ENCODE assay signal across 25 mouse cellular contexts in genomic region chr13:119991264-119991663, GRCm38 (mm10). TPM values are rescaled to one million over a fixed set of nuclear protein-coding genes. Genes with fewer than 3 reads are reported as not detected.
DNase-seq lines count a peak whose midpoint lies in the region; ATAC-seq and TF ChIP-seq lines count a peak whose summit lies in the region.
"Not testable (repeated sequence)": the region's sequence is repeated elsewhere in the genome, so short reads cannot be mapped to it uniquely, and the experiment has no call there.
"Had no signal": no experiment of that assay in that cellular context is flagged by ENCODE, and none has a peak within 500 bp of the region (broad histone marks: within the 10 kb centered on the region; RNA-seq: fewer than 3 reads in every experiment).

No protein-coding gene starts in this region.

- not testable (repeated sequence) for H3K4me1 ChIP-seq in forebrain, embryonic 16.5 days (replicated peaks; ENCODE audit: control insufficient read depth, insufficient read depth, low read length); hindbrain, embryonic 11.5 days (replicated peaks; ENCODE audit: control insufficient read depth, insufficient read depth, low read length); hindbrain, postnatal 0 days (ENCODE audit: insufficient read depth, low read length); midbrain, embryonic 13.5 days (replicated peaks); neural tube, embryonic 12.5 days; stomach, postnatal 0 days (replicated peaks; ENCODE audit: control insufficient read depth, insufficient read depth)

- H3K4me3 ChIP-seq in forebrain, embryonic 16.5 days (replicated peaks; ENCODE audit: low read length); hindbrain, embryonic 11.5 days (ENCODE audit: low read depth, low read length); hindbrain, postnatal 0 days (ENCODE audit: low read length); midbrain, embryonic 13.5 days (replicated peaks); neural tube, embryonic 12.5 days; stomach, postnatal 0 days (ENCODE audit: low read depth, low read length): not testable (repeated sequence)

- H3K36me3 ChIP-seq in forebrain, embryonic 16.5 days (ENCODE audit: control insufficient read depth, insufficient read depth); hindbrain, embryonic 11.5 days (ENCODE audit: control insufficient read depth, insufficient read depth, low read length); hindbrain, postnatal 0 days (ENCODE audit: insufficient read depth, low read length); midbrain, embryonic 13.5 days; neural tube, embryonic 12.5 days; stomach, postnatal 0 days (ENCODE audit: control insufficient read depth, insufficient read depth, low read length): not testable (repeated sequence)

- H3K4me2 ChIP-seq in forebrain, embryonic 16.5 days (ENCODE audit: low read length); hindbrain, embryonic 11.5 days (replicated peaks; ENCODE audit: low read depth, low read length); hindbrain, postnatal 0 days (ENCODE audit: low read depth, low read length); midbrain, embryonic 13.5 days (replicated peaks); neural tube, embryonic 12.5 days (replicated peaks); stomach, postnatal 0 days (replicated peaks; ENCODE audit: low read depth): not testable (repeated sequence)

- TF ChIP-seq CTCF in hindbrain, postnatal 0 days (IDR thresholded peaks at IDR 0.05; ENCODE audit: low read depth); stomach, postnatal 0 days (IDR thresholded peaks at IDR 0.05; ENCODE audit: low read depth): not testable (repeated sequence)

- not testable (repeated sequence) for H3K9me3 ChIP-seq in forebrain, embryonic 16.5 days (ENCODE audit: control insufficient read depth, low read length); hindbrain, embryonic 11.5 days (ENCODE audit: control insufficient read depth, low read length); hindbrain, postnatal 0 days (ENCODE audit: low read length); midbrain, embryonic 13.5 days; neural tube, embryonic 12.5 days; stomach, postnatal 0 days (ENCODE audit: control insufficient read depth, low read length)

- not testable (repeated sequence) for H3K27me3 ChIP-seq in forebrain, embryonic 16.5 days (replicated peaks; ENCODE audit: control insufficient read depth, insufficient read depth, low read length); hindbrain, embryonic 11.5 days (ENCODE audit: control insufficient read depth, insufficient read depth, low read length); hindbrain, postnatal 0 days (ENCODE audit: insufficient read depth, low read length); midbrain, embryonic 13.5 days; neural tube, embryonic 12.5 days (replicated peaks); stomach, postnatal 0 days (ENCODE audit: control insufficient read depth, insufficient read depth, low read length)

- WGBS in forebrain, embryonic 16.5 days, result no CpG with 5 or more reads among the region's 13 CpGs
- no CpG with 5 or more reads among the region's 13 CpGs for WGBS in hindbrain, embryonic 11.5 days
- no CpG with 5 or more reads among the region's 13 CpGs for WGBS in hindbrain, postnatal 0 days
- no CpG with 5 or more reads among the region's 13 CpGs for WGBS in midbrain, embryonic 13.5 days
- no CpG with 5 or more reads among the region's 13 CpGs for WGBS in neural tube, embryonic 12.5 days
- WGBS in stomach, postnatal 0 days, result no CpG with 5 or more reads among the region's 13 CpGs

- not testable (repeated sequence) for H3K27ac ChIP-seq in forebrain, embryonic 16.5 days (ENCODE audit: low read length); hindbrain, embryonic 11.5 days (ENCODE audit: low read depth, low read length); hindbrain, postnatal 0 days; midbrain, embryonic 13.5 days; neural tube, embryonic 12.5 days; stomach, postnatal 0 days (replicated peaks)

- peak; percentile 28; the same call in 1 of the 2 replicates for ATAC-seq in forebrain, embryonic 16.5 days
- ATAC-seq in hindbrain, embryonic 11.5 days (ENCODE audit: low FRiP score), result peak; percentile 49; the same call in 1 of the 2 replicates
- ATAC-seq in hindbrain, postnatal 0 days, result peak; percentile 49; the same call in 1 of the 2 replicates
- peak; percentile 86 for ATAC-seq in megakaryocyte, adult 5-6 weeks (ENCODE audit: poor library complexity, severe bottlenecking)
- peak; percentile 40; the same call in 1 of the 2 replicates for ATAC-seq in midbrain, embryonic 13.5 days
- peak; percentile 48; the same call in 1 of the 2 replicates for ATAC-seq in neural tube, embryonic 12.5 days (ENCODE audit: low FRiP score, low read depth)
- ATAC-seq in stomach, postnatal 0 days (ENCODE audit: low FRiP score, low TSS enrichment), result 0 out of 2 replicates have a peak, but pooled peaks have one; percentile 29

- not testable (repeated sequence) for DNase-seq in hindbrain, embryonic 11.5 days (ENCODE audit: low spot score); hindbrain, postnatal 0 days (ENCODE audit: low spot score); stomach, postnatal 0 days (ENCODE audit: low spot score)

- TF ChIP-seq EP300 in stomach, postnatal 0 days (optimal IDR thresholded peaks at IDR 0.05), result not testable (repeated sequence)

- H3K9ac ChIP-seq in forebrain, embryonic 16.5 days (replicated peaks; ENCODE audit: low read depth, low read length); hindbrain, embryonic 11.5 days (ENCODE audit: low read depth, low read length); hindbrain, postnatal 0 days (replicated peaks; ENCODE audit: low read length); midbrain, embryonic 13.5 days (replicated peaks); neural tube, embryonic 12.5 days; stomach, postnatal 0 days (ENCODE audit: low read length): not testable (repeated sequence)

RNA-seq across cellular contexts. Expression of gene Gm36079, which starts 35.5 kb away (rescaled TPM):
- not detected in 2 replicates for polyA plus RNA-seq in forebrain, embryonic 16.5 days (2015; fragmentation: Nextera tagmentation; extraction: Ambion mirVana)
- not detected in 2 replicates for polyA plus RNA-seq in hindbrain, embryonic 11.5 days (2014; fragmentation: Nextera tagmentation; extraction: Ambion mirVana)
- not detected in 2 replicates for total RNA-seq in hindbrain, postnatal 0 days (2014; rRNA removed)
- not detected in 2 replicates for polyA plus RNA-seq in hindbrain, postnatal 0 days (2015; fragmentation: Nextera tagmentation; extraction: Ambion mirVana)
- total RNA-seq in megakaryocyte, adult 5-6 weeks (2015), result not detected in 2 replicates
- 0.49 TPM in 1 of 2 replicates, not detected in the other for total RNA-seq in megakaryocyte, adult 5-6 weeks (2017)
- polyA plus RNA-seq in midbrain, embryonic 13.5 days (2015; fragmentation: Nextera tagmentation; extraction: Ambion mirVana), result not detected in 2 replicates
- polyA plus RNA-seq in neural tube, embryonic 12.5 days (2016; fragmentation: Nextera tagmentation; extraction: Ambion mirVana), result not detected in 2 replicates
- polyA plus RNA-seq in stomach, postnatal 0 days (2015; fragmentation: Nextera tagmentation; extraction: Ambion mirVana), result not detected in 2 replicates
- total RNA-seq: adrenal gland, adult 18-20 months; adrenal gland, postnatal 25 days; gastrocnemius, postnatal 14 days; heart, postnatal 25 days; layer of hippocampus, adult 18-20 months; layer of hippocampus, postnatal 10 days; left cerebral cortex, adult 18-20 months; left cerebral cortex, postnatal 14 days had no signal
- polyA plus RNA-seq: embryonic facial prominence, embryonic 13.5 days; forebrain, embryonic 10.5 days; heart, embryonic 10.5 days; heart, embryonic 15.5 days; intestine, postnatal 0 days; limb, embryonic 11.5 days; liver, embryonic 15.5 days; lung, embryonic 14.5 days; testis, adult 2 months; thymus, postnatal 0 days had no signal

RNA-seq across cellular contexts. Expression of gene B020031M17Rik, which starts 40.7 kb away (rescaled TPM):
- polyA plus RNA-seq in forebrain, embryonic 16.5 days (2015; fragmentation: Nextera tagmentation; extraction: Ambion mirVana), result not detected in 2 replicates
- not detected in 2 replicates for polyA plus RNA-seq in hindbrain, embryonic 11.5 days (2014; fragmentation: Nextera tagmentation; extraction: Ambion mirVana)
- total RNA-seq in hindbrain, postnatal 0 days (2014; rRNA removed), result not detected in 2 replicates
- polyA plus RNA-seq in hindbrain, postnatal 0 days (2015; fragmentation: Nextera tagmentation; extraction: Ambion mirVana), result not detected in 2 replicates
- total RNA-seq in megakaryocyte, adult 5-6 weeks (2015), result not detected in 2 replicates
- not detected in 2 replicates for total RNA-seq in megakaryocyte, adult 5-6 weeks (2017)
- not detected in 2 replicates for polyA plus RNA-seq in midbrain, embryonic 13.5 days (2015; fragmentation: Nextera tagmentation; extraction: Ambion mirVana)
- not detected in 2 replicates for polyA plus RNA-seq in neural tube, embryonic 12.5 days (2016; fragmentation: Nextera tagmentation; extraction: Ambion mirVana)
- not detected in 2 replicates for polyA plus RNA-seq in stomach, postnatal 0 days (2015; fragmentation: Nextera tagmentation; extraction: Ambion mirVana)
- total RNA-seq: adrenal gland, adult 18-20 months; adrenal gland, postnatal 25 days; gastrocnemius, postnatal 14 days; heart, postnatal 25 days; layer of hippocampus, adult 18-20 months; layer of hippocampus, postnatal 10 days; left cerebral cortex, adult 18-20 months; left cerebral cortex, postnatal 14 days had no signal
- polyA plus RNA-seq: embryonic facial prominence, embryonic 13.5 days; forebrain, embryonic 10.5 days; heart, embryonic 10.5 days; heart, embryonic 15.5 days; intestine, postnatal 0 days; limb, embryonic 11.5 days; liver, embryonic 15.5 days; lung, embryonic 14.5 days; testis, adult 2 months; thymus, postnatal 0 days had no signal

Comparison
In these comparisons a context has a peak if more than half of its experiments do, and no peak if none do; other contexts are left out.
1. ATAC-seq: peak in every context shown above with its lines; median percentile 86 in megakaryocyte, adult 5-6 weeks; 49 in hindbrain, embryonic 11.5 days; 49 in hindbrain, postnatal 0 days; 48 in neural tube, embryonic 12.5 days; 40 in midbrain, embryonic 13.5 days; 29 in stomach, postnatal 0 days; 28 in forebrain, embryonic 16.5 days.